Mouse (Mus musculus) CH12.LX (cell line): ENCODE data around the gene Slu7. TPM values are rescaled to one million over a fixed set of nuclear protein-coding genes. Genes with fewer than 3 reads are reported as not detected.

Source experiments
- DNase-seq: peaks from one replicate; pipeline ENCODE4 v3.0.0-alpha.2; 2013; ENCODE audit errors: extremely low read depth
- H3K27ac ChIP-seq: 2 replicates; pipeline ENCODE4 v1.5.1; 2012; ENCODE audit warnings: low read depth, mild to moderate bottlenecking, control low read depth, moderate library complexity; ENCODE audit not compliant: insufficient read depth
- H3K27me3 ChIP-seq: replicated peaks from 2 replicates; pipeline ENCODE3; 2012; ENCODE audit warnings: inconsistent platforms
- H3K36me3 ChIP-seq, 2 experiments: replicated peaks in 1 of 2; 2 replicates each; pipeline versions ENCODE3 to v1.6.1; 2012; ENCODE audit warnings: inconsistent platforms in 1 of 2, low read length in 1 of 2, mild to moderate bottlenecking in 1 of 2, mixed read lengths in 1 of 2, moderate library complexity in 1 of 2; ENCODE audit not compliant: control insufficient read depth in 1 of 2, insufficient read depth in 1 of 2
- H3K4me1 ChIP-seq, 2 experiments: 2 replicates each; pipeline ENCODE4 v1.6.1; 2012; ENCODE audit warnings: inconsistent platforms in 1 of 2, moderate library complexity in 1 of 2; ENCODE audit not compliant: insufficient read depth in 2 of 2, control insufficient read depth in 1 of 2
- H3K4me2 ChIP-seq: 2 replicates; pipeline ENCODE4 v1.6.1; 2012; ENCODE audit warnings: low read depth, mild to moderate bottlenecking, control low read depth; ENCODE audit not compliant: poor library complexity, insufficient read depth, severe bottlenecking
- H3K4me3 ChIP-seq, 3 experiments: fragments of 150-350 bp in 1 of 3; sonication (generic) in 1 of 3; replicated peaks in 1 of 3; 2 replicates each; pipeline versions ENCODE3 to v1.5.1; 2011 to 2012; ENCODE audit warnings: low read depth in 2 of 3, low read length in 2 of 3, mild to moderate bottlenecking in 2 of 3, moderate library complexity in 2 of 3, control low read depth in 1 of 3, improper control_type of control experiment in 1 of 3, inconsistent platforms in 1 of 3, mixed read lengths in 1 of 3; ENCODE audit not compliant: poor library complexity in 1 of 3
- H3K79me2 ChIP-seq: replicated peaks from 2 replicates; pipeline ENCODE4 v1.6.1; 2012; ENCODE audit warnings: mild to moderate bottlenecking, moderate library complexity; ENCODE audit not compliant: control insufficient read depth, poor library complexity, insufficient read depth, severe bottlenecking; ENCODE audit errors: extremely low read depth
- H3K9ac ChIP-seq: 2 replicates; pipeline ENCODE4 v1.6.1; 2012; ENCODE audit warnings: low read depth, mild to moderate bottlenecking, control low read depth, moderate library complexity; ENCODE audit not compliant: insufficient read depth
- H3K9me3 ChIP-seq: replicated peaks from 2 replicates; pipeline ENCODE3; 2012; ENCODE audit warnings: low read length, inconsistent platforms, mixed read lengths
- CHD1 ChIP-seq: IDR thresholded peaks from 2 replicates; pipeline ENCODE4 v1.6.1; 2012; ENCODE audit warnings: low read depth, low read length, improper control_type of control experiment, inconsistent platforms
- CHD2 ChIP-seq: IDR thresholded peaks from 2 replicates; pipeline ENCODE4 v1.6.1; 2011; ENCODE audit warnings: low read length, improper control_type of control experiment
- ELF1 ChIP-seq: IDR thresholded peaks from 2 replicates; pipeline ENCODE4 v1.6.1; 2014; ENCODE audit warnings: low read depth, mild to moderate bottlenecking, inconsistent platforms, low read length, improper control_type of control experiment
- ETS1 ChIP-seq: conservative IDR thresholded peaks from 2 replicates; pipeline ENCODE4 v1.6.1; 2012; ENCODE audit warnings: low read depth, mild to moderate bottlenecking, inconsistent platforms, low read length, improper control_type of control experiment, moderate library complexity
- GABPA ChIP-seq: IDR thresholded peaks from 2 replicates; pipeline ENCODE4 v1.6.1; 2012; ENCODE audit warnings: low read depth, low read length, improper control_type of control experiment, inconsistent platforms; ENCODE audit not compliant: insufficient replicate concordance
- IRF4 ChIP-seq: IDR thresholded peaks from 2 replicates; pipeline ENCODE4 v1.6.1; 2014; ENCODE audit warnings: low read depth, mild to moderate bottlenecking, inconsistent platforms, low read length, improper control_type of control experiment
- MAFK ChIP-seq: IDR thresholded peaks from 2 replicates; pipeline ENCODE4 v1.6.1; 2011; ENCODE audit warnings: low read length, improper control_type of control experiment; ENCODE audit not compliant: insufficient replicate concordance
- MAX ChIP-seq: IDR thresholded peaks from 2 replicates; pipeline ENCODE4 v1.6.1; 2011; ENCODE audit warnings: low read length, improper control_type of control experiment
- MAZ ChIP-seq: IDR thresholded peaks from 2 replicates; pipeline ENCODE4 v1.6.1; 2012; ENCODE audit warnings: low read depth, mild to moderate bottlenecking, inconsistent platforms, low read length, improper control_type of control experiment, moderate library complexity
- MXI1 ChIP-seq: IDR thresholded peaks from 2 replicates; pipeline ENCODE4 v1.6.1; 2011; ENCODE audit warnings: mild to moderate bottlenecking, low read depth, low read length, improper control_type of control experiment
- MYC ChIP-seq: IDR thresholded peaks from 2 replicates; pipeline ENCODE4 v1.6.1; 2011; ENCODE audit warnings: low read depth, mild to moderate bottlenecking, improper control_type of control experiment, low read length
- NELFE ChIP-seq: IDR thresholded peaks from 2 replicates; pipeline ENCODE4 v1.6.1; 2011; ENCODE audit warnings: low read depth, low read length, improper control_type of control experiment
- POLR2A ChIP-seq: IDR thresholded peaks from 2 replicates; pipeline ENCODE4 v1.6.1; 2011; ENCODE audit warnings: low read depth, mild to moderate bottlenecking, improper control_type of control experiment, low read length
- POLR2AphosphoS2 ChIP-seq: IDR thresholded peaks from 2 replicates; pipeline ENCODE4 v1.6.1; 2011; ENCODE audit warnings: low read depth, low read length, improper control_type of control experiment
- RAD21 ChIP-seq: IDR thresholded peaks from 2 replicates; pipeline ENCODE4 v1.6.1; 2011; ENCODE audit warnings: low read depth, mild to moderate bottlenecking, low read length, improper control_type of control experiment, moderate library complexity
- RCOR1 ChIP-seq: conservative IDR thresholded peaks from 2 replicates; pipeline ENCODE4 v1.6.1; 2012; ENCODE audit warnings: low read depth, mild to moderate bottlenecking, inconsistent platforms, low read length, improper control_type of control experiment
- SMC3 ChIP-seq: IDR thresholded peaks from 2 replicates; pipeline ENCODE4 v1.6.1; 2011; ENCODE audit warnings: low read depth, low read length, improper control_type of control experiment
- TBP ChIP-seq: conservative IDR thresholded peaks from 2 replicates; pipeline ENCODE4 v1.6.1; 2011; ENCODE audit warnings: low read depth, low read length, improper control_type of control experiment
- TCF12 ChIP-seq: IDR thresholded peaks from 2 replicates; pipeline ENCODE4 v1.6.1; 2014; ENCODE audit warnings: low read depth, mild to moderate bottlenecking, inconsistent platforms, low read length, improper control_type of control experiment
- USF1 ChIP-seq: IDR thresholded peaks from 2 replicates; pipeline ENCODE4 v1.6.1; 2014; ENCODE audit warnings: low read depth, mild to moderate bottlenecking, inconsistent platforms, low read length, improper control_type of control experiment
- USF2 ChIP-seq: conservative IDR thresholded peaks from 2 replicates; pipeline ENCODE4 v1.6.1; 2011; ENCODE audit warnings: low read depth, low read length, improper control_type of control experiment
- ZC3H11A ChIP-seq: IDR thresholded peaks from 2 replicates; pipeline ENCODE4 v1.6.1; 2012; ENCODE audit warnings: low read depth, mild to moderate bottlenecking, inconsistent platforms, low read length, improper control_type of control experiment
- ZKSCAN1 ChIP-seq: IDR thresholded peaks from 2 replicates; pipeline ENCODE4 v1.6.1; 2012; ENCODE audit warnings: low read depth, inconsistent platforms, low read length, improper control_type of control experiment, borderline replicate concordance
- ZMIZ1 ChIP-seq: IDR thresholded peaks from 2 replicates; pipeline ENCODE4 v1.6.1; 2012; ENCODE audit warnings: low read depth, mild to moderate bottlenecking, inconsistent platforms, low read length, improper control_type of control experiment
- ZNF384 ChIP-seq: IDR thresholded peaks from 2 replicates; pipeline ENCODE4 v1.6.1; 2012; ENCODE audit warnings: low read depth, low read length, improper control_type of control experiment, inconsistent platforms
- dilution Hi-C: fragments of 300-500 bp; cut with MboI; formaldehyde crosslinking; loops from 2 replicates; pipeline ENCODE4 v1.14.3; 2020; ENCODE audit warnings: low sequenced_read_pairs; ENCODE audit not compliant: extremely low pct_unique_long_range_greater_than_20kb, extremely low pct_ligation_motif_present
- in situ Hi-C: fragments of 300-500 bp; cut with MboI; formaldehyde crosslinking; loops from 3 replicates; pipeline ENCODE4 v1.14.3; 2019; ENCODE audit warnings: low sequenced_read_pairs, low pct_ligation_motif_present, low pct_unique_long_range_greater_than_20kb, mixed read lengths
- polyA plus RNA-seq: library from polyadenylated mRNA; unstranded; fragments of >175 nt; gene quantifications from 2 replicates; pipeline ENCODE4 v1.2.1, GENCODE M21; 2012; ENCODE audit warnings: low read depth; ENCODE audit not compliant: insufficient read length
- total RNA-seq, 2 experiments: library from RNA; depleted of rRNA; stranded (reverse); fragments of 300-350 nt in 1 of 2; fragments of >200 nt in 1 of 2; gene quantifications; 2 replicates each; pipeline ENCODE4 v1.2.3; 2012 to 2014

Gene Slu7
- total and polyA plus RNA-seq, 3 experiments = 41.6 to 66.8 (median 60.3) TPM

DNA sequence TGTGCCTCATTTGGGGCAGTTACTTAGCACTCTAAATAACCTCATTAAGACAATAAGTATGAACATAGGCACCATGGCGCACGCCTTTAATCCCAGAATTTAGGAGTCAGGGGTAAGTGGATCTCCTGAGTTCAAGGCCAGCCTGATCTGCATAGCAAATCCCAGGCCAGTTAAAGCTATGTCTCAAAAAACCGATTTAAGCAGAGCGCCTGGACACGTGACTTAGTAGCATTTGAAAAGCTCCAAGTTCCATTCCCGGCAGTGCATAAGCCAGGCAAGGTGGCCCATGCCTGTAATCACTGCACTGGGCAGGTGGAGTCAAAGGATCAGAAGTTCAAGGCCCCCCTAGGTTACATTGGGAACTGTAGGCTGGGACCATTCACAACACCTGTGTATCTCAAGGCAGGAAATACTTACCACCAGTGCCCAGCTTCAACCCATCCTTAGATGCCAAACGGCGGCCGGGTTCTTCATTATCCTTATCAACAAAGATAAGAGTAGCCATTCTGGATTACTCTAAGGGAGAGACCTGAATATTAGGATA, 8.3 kb upstream of the Slu7 start:
- peaks cover 15 to 31% of the 10 kb centered on the region in 2 experiments for H3K4me1 ChIP-seq
- H3K27ac ChIP-seq = no peak overlapping the region
- in situ Hi-C loops (no loop called here), dilution Hi-C loops (no loop called here)
- TF ChIP-seq CHD2 (no peak), MXI1 (no peak), MAFK (no peak), POLR2A (no peak), MYC (no peak), RAD21 (no peak), ZNF384 (no peak), ZC3H11A (no peak), IRF4 (no peak), TCF12 (no peak), USF1 (peak; percentile 51), ETS1 (no peak), USF2 (peak; percentile 38), ZKSCAN1 (no peak), MAX (0 out of 2 replicates have a peak, but pooled peaks have one; percentile 23), POLR2AphosphoS2 (no peak), GABPA (no peak), CHD1 (no peak), ELF1 (no peak), RCOR1 (no peak)
- peaks cover 12% of the 10 kb centered on the region; the same call in 1 of the 2 replicates for H3K79me2 ChIP-seq
- H3K9ac ChIP-seq = peak overlapping the region; percentile 83
- peak overlapping the region; percentile 89 for H3K4me2 ChIP-seq
- DNase-seq = peak; percentile 29
- no peaks in the 10 kb centered on the region for H3K9me3 ChIP-seq
- H3K27me3 ChIP-seq = no peaks in the 10 kb centered on the region
- peaks cover 31 to 41% of the 10 kb centered on the region in 2 experiments for H3K36me3 ChIP-seq
- peak overlapping the region; percentile 59 to 88 (median 70) for H3K4me3 ChIP-seq

DNA sequence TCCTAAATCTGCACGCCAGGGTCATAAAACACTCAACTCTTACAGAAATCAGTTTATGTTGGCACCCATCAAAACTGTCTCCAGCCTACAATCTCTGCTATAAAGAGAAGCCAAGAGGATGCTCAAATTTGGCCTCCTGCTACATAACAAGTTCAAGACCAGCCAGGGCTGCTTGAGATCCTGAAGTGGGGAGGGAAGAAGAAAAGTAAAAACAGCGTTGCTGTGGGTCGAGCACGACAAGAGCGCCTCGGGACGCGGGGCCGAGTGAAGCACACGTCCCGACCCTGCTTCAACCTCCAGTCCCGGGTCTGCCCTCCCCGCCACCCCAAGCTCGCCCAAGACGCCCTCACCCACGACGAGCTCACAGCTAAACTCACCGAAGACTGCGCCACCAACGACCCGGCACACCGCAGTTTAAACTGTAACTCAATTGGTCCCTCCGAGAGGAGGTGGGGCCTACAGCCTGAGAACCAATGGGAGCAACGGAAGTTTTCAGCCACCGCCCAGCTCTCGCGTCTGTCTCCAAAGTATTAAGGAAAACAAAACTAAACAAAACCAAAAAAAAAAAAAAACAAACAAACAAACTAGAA, 7.6 kb upstream of the Slu7 start, which contains the start of gene Pttg1:
Pttg1 (minus strand) TSS at position 428 of the 590 bp plus-strand sequence.
- Histone ChIP-seq H3K27ac (0 out of 2 replicates have a peak within 1 kb of the TSS, but pooled peaks have one; percentile 19), H3K4me1 (peaks cover 15 to 31% of the 10 kb centered on the region in 2 experiments), H3K27me3 (no peaks in the 10 kb centered on the region), H3K9ac (peak within 1 kb of the TSS; percentile 83), H3K79me2 (peaks cover 12% of the 10 kb centered on the region; the same call in 1 of the 2 replicates), H3K36me3 (peaks cover 24 to 34% of the 10 kb centered on the region in 2 experiments), H3K4me2 (peak within 1 kb of the TSS; percentile 99), H3K9me3 (no peaks in the 10 kb centered on the region), H3K4me3 (peak within 1 kb of the TSS; percentile 59 to 88 (median 70))
- DNase-seq = peak; percentile 95
- dilution Hi-C loops (no loop called here), in situ Hi-C loops (no loop called here)
- TF ChIP-seq SMC3 = no peak
- TF ChIP-seq NELFE = peak; percentile 97
- peak; percentile 90 for TF ChIP-seq TBP
- peak; percentile 83; the same call in 1 of the 2 replicates for TF ChIP-seq TCF12
- peak; percentile 95 for TF ChIP-seq ZMIZ1
- no peak for TF ChIP-seq MAZ
- no peak for TF ChIP-seq MAX
- TF ChIP-seq POLR2A = peak; percentile 99
- TF ChIP-seq MXI1 = peak; percentile 75; the same call in 1 of the 2 replicates
- TF ChIP-seq ZKSCAN1 = no peak
- TF ChIP-seq POLR2AphosphoS2 = peak; percentile 75
